Mouse (Mus musculus): ENCODE data around the gene Kif26b.

DNA sequence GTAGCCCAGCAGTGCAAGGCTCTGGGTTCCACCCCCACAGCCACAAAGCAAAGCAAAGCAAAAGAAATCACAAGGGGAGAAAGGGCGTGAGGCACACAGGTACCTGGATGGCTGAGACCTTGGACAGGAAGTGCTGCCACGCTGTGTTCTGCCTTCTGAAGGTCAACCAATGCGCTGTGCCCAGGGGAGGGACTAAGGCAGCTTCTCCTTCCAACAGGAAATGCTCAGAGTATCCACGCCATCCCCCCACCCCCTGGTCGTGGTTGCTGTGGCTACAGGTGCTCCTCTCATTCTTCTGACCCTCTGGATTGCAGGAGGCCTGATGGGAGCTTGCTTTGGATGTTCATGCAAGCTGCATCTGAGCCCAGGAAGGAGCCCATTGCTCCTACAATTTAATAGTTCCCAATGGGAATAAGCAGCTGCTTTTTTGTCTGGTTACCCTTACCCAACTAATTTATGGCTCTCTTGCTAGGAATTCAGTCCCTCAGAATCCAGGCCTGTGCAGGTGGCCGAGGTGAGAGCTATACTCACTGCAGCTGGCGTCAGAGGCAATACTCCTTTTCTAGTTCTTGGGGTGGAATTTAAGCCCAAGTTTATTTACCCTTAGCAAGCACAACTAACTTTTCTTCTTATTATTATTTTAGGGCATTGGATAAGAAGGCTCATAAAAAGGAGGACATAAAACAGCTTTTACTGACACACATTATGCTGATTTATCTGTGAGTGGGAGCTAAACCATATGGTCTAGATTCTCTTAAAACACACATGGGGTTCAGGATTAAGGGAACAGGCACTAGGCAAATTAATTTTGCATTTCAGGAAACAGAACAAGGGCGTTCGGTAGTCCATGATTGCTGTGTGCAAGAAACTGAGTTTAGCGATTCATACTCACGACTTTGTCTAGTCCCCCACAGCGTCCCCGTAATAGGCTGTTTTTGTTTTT lies 61.6 kb downstream of the Kif26b start:
- TF ChIP-seq POLR2A (IDR thresholded peaks at IDR 0.05; ENCODE audit: low read depth, low read length) (no peak), CTCF (IDR thresholded peaks at IDR 0.05; ENCODE audit: extremely low read depth, insufficient read depth, insufficient read length, insufficient replicate concordance) (no peak)
